Mouse (Mus musculus): ENCODE measurements at regions not wholly inside any gene's neighbourhood (a gene's known extent, or its start where the extent isn't known, plus 50 kb on each side); places are given as distances from the start of the nearest gene placed in this dataset.

GRCm38 (mm10) chr5:126612571-126612970 is 629.0 kb upstream of the Tmem132c start:
- Histone ChIP-seq H3K4me3 (ENCODE audit: low read depth, low read length) (no peak overlapping the region), H3K4me2 (ENCODE audit: low read depth, low read length) (no peak overlapping the region), H3K27me3 (ENCODE audit: control insufficient read depth, insufficient read depth, low read length) (no peaks in the 10 kb centered on the region), H3K9ac (replicated peaks; ENCODE audit: low read length) (no peak overlapping the region), H3K36me3 (replicated peaks; ENCODE audit: control insufficient read depth, insufficient read depth, low read depth, low read length) (no peaks in the 10 kb centered on the region), H3K27ac (replicated peaks; ENCODE audit: low read depth, low read length) (no peak overlapping the region), H3K9me3 (replicated peaks; ENCODE audit: control insufficient read depth, low read length) (no peaks in the 10 kb centered on the region), H3K4me1 (ENCODE audit: control insufficient read depth, insufficient read depth, low read length) (no peaks in the 10 kb centered on the region)
- DNase-seq (ENCODE audit: low spot score): no peak
- ATAC-seq (replicated peaks; ENCODE audit: insufficient number of reproducible peaks, low FRiP score, low TSS enrichment, low read depth): no peak
- WGBS: 93% methylated on average over 4 of the region's 4 CpGs

- no peak for ATAC-seq (replicated peaks; ENCODE audit: insufficient number of reproducible peaks, low FRiP score, low TSS enrichment, low read depth)
- Histone ChIP-seq H3K9me3 (replicated peaks; ENCODE audit: control insufficient read depth, low read length) (no peaks in the 10 kb centered on the region), H3K4me3 (ENCODE audit: low read depth, low read length) (no peak overlapping the region), H3K27ac (replicated peaks; ENCODE audit: low read depth, low read length) (no peak overlapping the region), H3K36me3 (replicated peaks; ENCODE audit: control insufficient read depth, insufficient read depth, low read depth, low read length) (no peaks in the 10 kb centered on the region), H3K27me3 (ENCODE audit: control insufficient read depth, insufficient read depth, low read length) (no peaks in the 10 kb centered on the region), H3K4me2 (ENCODE audit: low read depth, low read length) (no peak overlapping the region), H3K4me1 (ENCODE audit: control insufficient read depth, insufficient read depth, low read length) (no peaks in the 10 kb centered on the region), H3K9ac (replicated peaks; ENCODE audit: low read length) (no peak overlapping the region)
- no peak for DNase-seq (ENCODE audit: low spot score)
- 83% methylated on average over 6 of the region's 6 CpGs for WGBS
Observed at GRCm38 (mm10) chr5:126622551-126622950, 619.1 kb upstream of the Tmem132c start.

GRCm38 (mm10) chr5:126623205-126623604 is 618.4 kb upstream of the Tmem132c start:
- Histone ChIP-seq H3K27ac (replicated peaks; ENCODE audit: low read depth, low read length) (no peak overlapping the region), H3K4me2 (ENCODE audit: low read depth, low read length) (no peak overlapping the region), H3K4me3 (ENCODE audit: low read depth, low read length) (no peak overlapping the region), H3K4me1 (ENCODE audit: control insufficient read depth, insufficient read depth, low read length) (no peaks in the 10 kb centered on the region), H3K9me3 (replicated peaks; ENCODE audit: control insufficient read depth, low read length) (no peaks in the 10 kb centered on the region), H3K27me3 (ENCODE audit: control insufficient read depth, insufficient read depth, low read length) (no peaks in the 10 kb centered on the region), H3K36me3 (replicated peaks; ENCODE audit: control insufficient read depth, insufficient read depth, low read depth, low read length) (no peaks in the 10 kb centered on the region), H3K9ac (replicated peaks; ENCODE audit: low read length) (no peak overlapping the region)
- DNase-seq (ENCODE audit: low spot score) (peak; percentile 64), ATAC-seq (replicated peaks; ENCODE audit: insufficient number of reproducible peaks, low FRiP score, low TSS enrichment, low read depth) (no peak)
- WGBS: 6% methylated on average over 6 of the region's 6 CpGs

GRCm38 (mm10) chr5:126629826-126630225 is 611.8 kb upstream of the Tmem132c start:
- no peak overlapping the region for H3K4me2 ChIP-seq (ENCODE audit: low read depth, low read length)
- no peaks in the 10 kb centered on the region for H3K27me3 ChIP-seq (ENCODE audit: control insufficient read depth, insufficient read depth, low read length)
- no peaks in the 10 kb centered on the region for H3K36me3 ChIP-seq (replicated peaks; ENCODE audit: control insufficient read depth, insufficient read depth, low read depth, low read length)
- H3K9ac ChIP-seq (replicated peaks; ENCODE audit: low read length): no peak overlapping the region
- no peak for DNase-seq (ENCODE audit: low spot score)
- 39% methylated on average over 2 of the region's 2 CpGs for WGBS
- no peak overlapping the region for H3K4me3 ChIP-seq (ENCODE audit: low read depth, low read length)
- no peak overlapping the region for H3K27ac ChIP-seq (replicated peaks; ENCODE audit: low read depth, low read length)
- no peaks in the 10 kb centered on the region for H3K9me3 ChIP-seq (replicated peaks; ENCODE audit: control insufficient read depth, low read length)
- ATAC-seq (replicated peaks; ENCODE audit: insufficient number of reproducible peaks, low FRiP score, low TSS enrichment, low read depth): no peak
- no peaks in the 10 kb centered on the region for H3K4me1 ChIP-seq (ENCODE audit: control insufficient read depth, insufficient read depth, low read length)

GRCm38 (mm10) chr5:126650415-126650814 is 591.2 kb upstream of the Tmem132c start:
- Histone ChIP-seq H3K4me3 (ENCODE audit: low read depth, low read length) (no peak overlapping the region), H3K4me1 (ENCODE audit: control insufficient read depth, insufficient read depth, low read length) (no peaks in the 10 kb centered on the region), H3K4me2 (ENCODE audit: low read depth, low read length) (no peak overlapping the region), H3K9me3 (replicated peaks; ENCODE audit: control insufficient read depth, low read length) (no peaks in the 10 kb centered on the region), H3K27ac (replicated peaks; ENCODE audit: low read depth, low read length) (no peak overlapping the region), H3K36me3 (replicated peaks; ENCODE audit: control insufficient read depth, insufficient read depth, low read depth, low read length) (no peaks in the 10 kb centered on the region), H3K9ac (replicated peaks; ENCODE audit: low read length) (no peak overlapping the region), H3K27me3 (ENCODE audit: control insufficient read depth, insufficient read depth, low read length) (no peaks in the 10 kb centered on the region)
- no peak for ATAC-seq (replicated peaks; ENCODE audit: insufficient number of reproducible peaks, low FRiP score, low TSS enrichment, low read depth)
- 76% methylated on average over 7 of the region's 7 CpGs for WGBS
- no peak for DNase-seq (ENCODE audit: low spot score)

GRCm38 (mm10) chr5:126651367-126651766 is 590.2 kb upstream of the Tmem132c start:
- WGBS: 18% methylated on average over 3 of the region's 3 CpGs
- no peak for ATAC-seq (replicated peaks; ENCODE audit: insufficient number of reproducible peaks, low FRiP score, low TSS enrichment, low read depth)
- H3K9me3 ChIP-seq (replicated peaks; ENCODE audit: control insufficient read depth, low read length): no peaks in the 10 kb centered on the region
- no peaks in the 10 kb centered on the region for H3K4me1 ChIP-seq (ENCODE audit: control insufficient read depth, insufficient read depth, low read length)
- peak; percentile 89 for DNase-seq (ENCODE audit: low spot score)
- H3K4me2 ChIP-seq (ENCODE audit: low read depth, low read length): no peak overlapping the region
- no peaks in the 10 kb centered on the region for H3K27me3 ChIP-seq (ENCODE audit: control insufficient read depth, insufficient read depth, low read length)
- H3K36me3 ChIP-seq (replicated peaks; ENCODE audit: control insufficient read depth, insufficient read depth, low read depth, low read length): no peaks in the 10 kb centered on the region
- no peak overlapping the region for H3K27ac ChIP-seq (replicated peaks; ENCODE audit: low read depth, low read length)
- no peak overlapping the region for H3K9ac ChIP-seq (replicated peaks; ENCODE audit: low read length)
- no peak overlapping the region for H3K4me3 ChIP-seq (ENCODE audit: low read depth, low read length)

- H3K9me3 ChIP-seq (replicated peaks; ENCODE audit: control insufficient read depth, low read length): no peaks in the 10 kb centered on the region
- 93% methylated on average over 4 of the region's 4 CpGs for WGBS
- no peaks in the 10 kb centered on the region for H3K36me3 ChIP-seq (replicated peaks; ENCODE audit: control insufficient read depth, insufficient read depth, low read depth, low read length)
- H3K4me1 ChIP-seq (ENCODE audit: control insufficient read depth, insufficient read depth, low read length): no peaks in the 10 kb centered on the region
- H3K27ac ChIP-seq (replicated peaks; ENCODE audit: low read depth, low read length): no peak overlapping the region
- no peak overlapping the region for H3K4me2 ChIP-seq (ENCODE audit: low read depth, low read length)
- ATAC-seq (replicated peaks; ENCODE audit: insufficient number of reproducible peaks, low FRiP score, low TSS enrichment, low read depth): no peak
- no peaks in the 10 kb centered on the region for H3K27me3 ChIP-seq (ENCODE audit: control insufficient read depth, insufficient read depth, low read length)
- no peak overlapping the region for H3K4me3 ChIP-seq (ENCODE audit: low read depth, low read length)
- DNase-seq (ENCODE audit: low spot score): no peak
- no peak overlapping the region for H3K9ac ChIP-seq (replicated peaks; ENCODE audit: low read length)
Observed at GRCm38 (mm10) chr5:126662648-126663047, 579.0 kb upstream of the Tmem132c start.

- WGBS: 62% methylated on average over 1 of the region's 1 CpGs
Observed at GRCm38 (mm10) chr5:126671156-126671555, 570.5 kb upstream of the Tmem132c start.

More at GRCm38 (mm10) chr5:126671156-126671555, 570.5 kb upstream of the Tmem132c start:
- Histone ChIP-seq H3K27me3 (ENCODE audit: control insufficient read depth, insufficient read depth, low read length) (no peaks in the 10 kb centered on the region), H3K4me1 (ENCODE audit: control insufficient read depth, insufficient read depth, low read length) (no peaks in the 10 kb centered on the region), H3K36me3 (replicated peaks; ENCODE audit: control insufficient read depth, insufficient read depth, low read depth, low read length) (no peaks in the 10 kb centered on the region), H3K9me3 (replicated peaks; ENCODE audit: control insufficient read depth, low read length) (no peaks in the 10 kb centered on the region), H3K4me2 (ENCODE audit: low read depth, low read length) (no peak overlapping the region), H3K9ac (replicated peaks; ENCODE audit: low read length) (no peak overlapping the region), H3K4me3 (ENCODE audit: low read depth, low read length) (no peak overlapping the region), H3K27ac (replicated peaks; ENCODE audit: low read depth, low read length) (no peak overlapping the region)
- DNase-seq (ENCODE audit: low spot score) (peak; percentile 80), ATAC-seq (replicated peaks; ENCODE audit: insufficient number of reproducible peaks, low FRiP score, low TSS enrichment, low read depth) (no peak)

Data from embryonic facial prominence, embryonic 11.5 days (tissue).